Mouse (Mus musculus) colon, adult 2 months (tissue): ENCODE results near the gene Gm10770. TPM values are rescaled to one million over a fixed set of nuclear protein-coding genes. Genes with fewer than 3 reads are reported as not detected.

Source experiments
- polyA plus RNA-seq: library from polyadenylated mRNA; depleted of rRNA; stranded (reverse); fragments of >200 nt; gene quantifications from 2 replicates; pipeline ENCODE4 v1.2.3, GENCODE M21; 2012; rRNA removed

The Gm10770 gene
- polyA plus RNA-seq = not detected in 2 replicates

GRCm38 (mm10) chr2:150179579-150179978 lies at the start of gene Gm10770:
TSS of gene Gm10770 (minus strand) at chr2:150179679.

DNA sequence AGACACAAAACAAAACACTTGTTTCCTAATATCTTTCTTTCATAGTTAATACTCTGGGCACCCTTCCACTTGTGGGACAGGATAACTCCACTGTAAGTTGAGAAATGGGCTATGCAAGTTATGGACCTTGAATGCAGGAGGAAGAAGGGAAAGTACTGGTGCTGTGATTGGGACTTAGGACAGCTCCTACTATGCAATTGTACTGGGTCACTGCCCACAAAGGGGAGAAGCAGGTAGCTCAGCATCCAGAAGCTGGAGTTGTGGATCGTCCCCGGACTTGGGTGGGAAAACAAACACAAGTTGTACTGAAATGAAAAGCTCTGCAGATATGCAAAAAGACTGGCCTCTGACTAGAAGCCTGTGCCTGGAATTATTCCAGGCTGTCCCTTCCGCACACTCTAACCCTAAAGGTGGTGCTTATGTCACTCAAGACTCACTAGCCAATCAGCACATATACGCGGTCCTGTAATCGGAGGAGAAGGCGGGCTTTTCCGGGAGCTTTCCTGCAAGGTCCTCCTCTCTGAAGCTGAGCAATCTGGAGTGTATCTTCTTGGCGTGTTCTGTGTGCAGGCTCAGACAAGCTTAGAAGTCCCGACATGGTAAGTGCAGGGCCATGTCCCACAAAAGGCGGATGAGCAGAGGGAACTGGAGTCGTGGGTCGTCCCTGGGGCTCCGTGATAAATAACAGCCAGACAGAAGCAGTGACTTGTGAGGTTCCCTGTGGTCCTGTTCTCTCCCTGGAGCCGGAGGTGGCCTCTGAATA lies 38.3 kb upstream of the Gm10770 start, which contains the start of gene Zfp937:
Gene Zfp937, plus strand, starts transcription at position 474 of the 763 bp plus-strand sequence.

DNA sequence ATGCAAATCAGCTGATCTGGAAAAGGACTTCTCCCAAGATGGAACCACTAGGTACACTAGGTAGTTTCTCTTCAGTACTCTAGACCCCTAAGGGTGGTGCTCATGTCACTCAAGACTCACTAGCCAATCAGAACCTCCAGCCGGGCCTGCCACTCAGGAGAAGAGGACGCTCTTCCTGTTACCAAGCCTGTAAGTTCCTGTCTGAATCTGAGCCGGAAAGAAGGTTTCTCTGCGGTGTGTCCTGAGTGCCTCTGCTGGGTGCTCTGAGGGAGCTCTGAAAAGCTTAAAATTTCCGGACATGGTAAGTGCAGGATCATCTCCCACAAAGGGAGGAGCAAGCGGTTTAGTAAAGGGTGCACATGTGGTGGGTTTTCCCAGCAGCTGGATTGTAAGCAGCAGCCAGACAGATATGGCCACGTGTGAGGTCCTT lies 2.1 kb upstream of the Gm10770 start, which contains the start of gene Gm14139:
Gene Gm14139, plus strand, starts transcription at position 186 of the 430 bp plus-strand sequence.

GRCm38 (mm10) chr2:150136435-150136897 lies 43.0 kb downstream of the Gm10770 start, which contains the start of gene Zfp120:
TSS of gene Zfp120 (minus strand) at chr2:150136708.

Other genes starting within 250 kb of the Gm10770 start
- 1.3 and 1.4 TPM in 2 replicates for gene Zfp120, start 43.0 kb downstream of the Gm10770 start, polyA plus RNA-seq
- gene Gm14139, start 2.1 kb upstream of the Gm10770 start, polyA plus RNA-seq = not detected in 2 replicates
- gene Zfp937, start 38.4 kb upstream of the Gm10770 start, polyA plus RNA-seq = 0.16 and 0.23 TPM in 2 replicates
- gene Gm21994, start 75.9 kb upstream of the Gm10770 start, polyA plus RNA-seq = not detected in 2 replicates
- not detected in 2 replicates for gene Gm14124, start 77.8 kb upstream of the Gm10770 start, polyA plus RNA-seq
- gene Gm10130, start 144.0 kb upstream of the Gm10770 start, polyA plus RNA-seq = not detected in 2 replicates
- gene 3300002I08Rik, start 183.1 kb upstream of the Gm10770 start, polyA plus RNA-seq = 0.65 and 0.92 TPM in 2 replicates